Mouse (Mus musculus) thymus, postnatal 0 days (tissue): ENCODE data around the gene Dhodh. TPM values are rescaled to one million over a fixed set of nuclear protein-coding genes. Genes with fewer than 3 reads are reported as not detected.

ENCODE experiments used
- DNase-seq: peaks from one replicate; pipeline ENCODE4 v3.0.0-alpha.2; 2015; ENCODE audit warnings: low spot score
- polyA plus RNA-seq: library from polyadenylated mRNA; unstranded; fragments of >200 nt; fragmentation: Nextera tagmentation; extraction: Ambion mirVana; gene quantifications from 2 replicates; pipeline ENCODE4 v1.2.1, GENCODE M21; 2015

Gene Dhodh
- polyA plus RNA-seq, 1 experiment from 2014 or later = 37.3 TPM

GRCm38 (mm10) chr8:109586972-109587504 is 21.4 kb downstream of the Dhodh start:
- no peak for DNase-seq

GRCm38 (mm10) chr8:109585652-109586051 is 22.8 kb downstream of the Dhodh start:
- DNase-seq = no peak

- DNase-seq = no peak
Observed at GRCm38 (mm10) chr8:109584830-109585229, 23.6 kb downstream of the Dhodh start.

- DNase-seq = no peak
Observed at GRCm38 (mm10) chr8:109584293-109584692, 24.2 kb downstream of the Dhodh start.

GRCm38 (mm10) chr8:109578900-109579301 is 29.6 kb downstream of the Dhodh start, which contains the start of gene Hp:
Gene Hp (minus strand): TSS chr8:109579172.
- DNase-seq = no peak

- DNase-seq = no peak
Observed at GRCm38 (mm10) chr8:109576311-109576710, 32.2 kb downstream of the Dhodh start.

- no peak for DNase-seq
Observed at GRCm38 (mm10) chr8:109571139-109571538, 37.3 kb downstream of the Dhodh start.

GRCm38 (mm10) chr8:109565498-109566333 is 42.8 kb downstream of the Dhodh start, which contains the start of the genes Dhx38 and Txnl4b:
Gene Dhx38 (minus strand): TSS chr8:109565861.
Gene Txnl4b (plus strand): TSS chr8:109565892.
- DNase-seq = peak; percentile 100

- no peak for DNase-seq
Observed at GRCm38 (mm10) chr8:109564766-109565165, 43.7 kb downstream of the Dhodh start.

GRCm38 (mm10) chr8:109563881-109564280 is 44.6 kb downstream of the Dhodh start:
- DNase-seq = no peak

- DNase-seq = peak; percentile 35
Observed at GRCm38 (mm10) chr8:109551663-109552062, 56.8 kb downstream of the Dhodh start.

GRCm38 (mm10) chr8:109544049-109544448 is 64.4 kb downstream of the Dhodh start:
- DNase-seq = peak; percentile 39

GRCm38 (mm10) chr8:109542748-109543519 is 65.5 kb downstream of the Dhodh start:
- no peak for DNase-seq

- DNase-seq = no peak
Observed at GRCm38 (mm10) chr8:109542165-109542564, 66.3 kb downstream of the Dhodh start.

Other genes with a start within 250 kb of the Dhodh start
- not detected in 2 replicates for gene Pmfbp1, start 114.6 kb downstream of the Dhodh start, polyA plus RNA-seq
- 18.7 and 18.8 TPM in 2 replicates for gene Dhx38, start 42.8 kb downstream of the Dhodh start, polyA plus RNA-seq
- 30.6 and 32.9 TPM in 2 replicates for gene Txnl4b, start 42.8 kb downstream of the Dhodh start, polyA plus RNA-seq
- 2.2 and 2.7 TPM in 2 replicates for gene Hp, start 29.5 kb downstream of the Dhodh start, polyA plus RNA-seq
- gene Pkd1l3, start 5.8 kb upstream of the Dhodh start, polyA plus RNA-seq = 0.14 and 0.26 TPM in 2 replicates
- gene Ist1, start 84.6 kb upstream of the Dhodh start, polyA plus RNA-seq = 113 TPM in 2 replicates
- 12.8 and 13.5 TPM in 2 replicates for gene Zfp821, start 96.9 kb upstream of the Dhodh start, polyA plus RNA-seq
- gene Atxn1l, start 129.1 kb upstream of the Dhodh start, polyA plus RNA-seq = 4.0 and 4.5 TPM in 2 replicates
- 26.3 and 28.2 TPM in 2 replicates for gene Ap1g1, start 169.9 kb upstream of the Dhodh start, polyA plus RNA-seq